Comparison of ENCODE assay signal across 8 mouse cellular contexts in genomic region chr5:112576993-112577670, GRCm38 (mm10). TPM values are rescaled to one million over a fixed set of nuclear protein-coding genes. Genes with fewer than 3 reads are reported as not detected.
DNase-seq lines count a peak whose midpoint lies in the region; ATAC-seq and TF ChIP-seq lines count a peak whose summit lies in the region.

Sez6l (minus strand) TSS chr5:112577185.

- no peaks in the 10 kb centered on the region for H3K36me3 ChIP-seq in forebrain, postnatal 0 days (ENCODE audit: insufficient read depth)
- no peaks in the 10 kb centered on the region for H3K36me3 ChIP-seq in intestine, embryonic 16.5 days (ENCODE audit: control insufficient read depth, insufficient read depth, low read length)
- no peaks in the 10 kb centered on the region for H3K36me3 ChIP-seq in limb, embryonic 15.5 days

- WGBS in forebrain, postnatal 0 days, result 2% methylated on average over 45 of the region's 50 CpGs
- under 1% methylated on average over 50 of the region's 50 CpGs for WGBS in intestine, embryonic 16.5 days
- under 1% methylated on average over 34 of the region's 50 CpGs for WGBS in limb, embryonic 15.5 days
- WGBS in olfactory bulb, adult 2 months, result 2% methylated on average over 49 of the region's 50 CpGs

- H3K27me3 ChIP-seq in forebrain, postnatal 0 days (ENCODE audit: insufficient read depth, low read length), result no peaks in the 10 kb centered on the region
- H3K27me3 ChIP-seq in intestine, embryonic 16.5 days (replicated peaks; ENCODE audit: control insufficient read depth, insufficient read depth, low read length), result peaks cover 39% of the 10 kb centered on the region
- peaks cover 96% of the 10 kb centered on the region for H3K27me3 ChIP-seq in limb, embryonic 15.5 days

- H3K9me3 ChIP-seq in forebrain, postnatal 0 days (ENCODE audit: low read length), result no peaks in the 10 kb centered on the region
- H3K9me3 ChIP-seq in intestine, embryonic 16.5 days (ENCODE audit: control insufficient read depth, low read length), result no peaks in the 10 kb centered on the region
- H3K9me3 ChIP-seq in limb, embryonic 15.5 days, result no peaks in the 10 kb centered on the region

- peak within 1 kb of the TSS; percentile 77 for H3K4me2 ChIP-seq in forebrain, postnatal 0 days (ENCODE audit: low read depth)
- peak within 1 kb of the TSS; percentile 56 for H3K4me2 ChIP-seq in intestine, embryonic 16.5 days (ENCODE audit: low read depth, low read length)
- peak within 1 kb of the TSS; percentile 63 for H3K4me2 ChIP-seq in limb, embryonic 15.5 days

- peak within 1 kb of the TSS; percentile 55 for H3K4me3 ChIP-seq in gastrocnemius, adult 2 months
- peak within 1 kb of the TSS; percentile 73 for H3K4me3 ChIP-seq in forebrain, postnatal 0 days (ENCODE audit: low read depth, low read length)
- H3K4me3 ChIP-seq in intestine, embryonic 16.5 days (ENCODE audit: low read length), result peak within 1 kb of the TSS; percentile 42
- peak within 1 kb of the TSS; percentile 38 for H3K4me3 ChIP-seq in limb, embryonic 15.5 days
- H3K4me3 ChIP-seq in olfactory bulb, adult 2 months (ENCODE audit: insufficient read depth, low read depth, low read length), result peak within 1 kb of the TSS; percentile 63

- peaks cover 19% of the 10 kb centered on the region; the same call in 1 of the 2 replicates for H3K4me1 ChIP-seq in forebrain, postnatal 0 days (ENCODE audit: insufficient read depth)
- peaks cover 14% of the 10 kb centered on the region for H3K4me1 ChIP-seq in intestine, embryonic 16.5 days (ENCODE audit: control insufficient read depth, insufficient read depth, low read length)
- H3K4me1 ChIP-seq in limb, embryonic 15.5 days, result peaks cover 23% of the 10 kb centered on the region
- peaks cover 20% of the 10 kb centered on the region for H3K4me1 ChIP-seq in olfactory bulb, adult 2 months (ENCODE audit: control insufficient read depth, insufficient read depth, low read length)

- intact Hi-C loops in gastrocnemius, adult 2 months (cut with DNase I), result no loop called here

- peak; percentile 64; the same call in 1 of the 2 replicates for TF ChIP-seq POLR2A in olfactory bulb, adult 2 months (IDR thresholded peaks at IDR 0.05; ENCODE audit: insufficient read depth, low read depth, low read length)

- peak within 1 kb of the TSS; percentile 91 for H3K9ac ChIP-seq in forebrain, postnatal 0 days
- H3K9ac ChIP-seq in intestine, embryonic 16.5 days (ENCODE audit: low read depth, low read length), result peak within 1 kb of the TSS; percentile 33; the same call in 1 of the 2 replicates
- H3K9ac ChIP-seq in limb, embryonic 15.5 days, result no peak within 1 kb of the TSS

- DNase-seq in gastrocnemius, adult 2 months, result peak; percentile 35
- no peak for DNase-seq in gastrocnemius, adult 8-10 months (ENCODE audit: low spot score in 2 of 2)
- DNase-seq in cerebellum, adult 18-20 months, result peak; percentile 93 to 94
- peak; percentile 85 for DNase-seq in forebrain, postnatal 0 days
- DNase-seq in testis, postnatal 10 days (ENCODE audit: low spot score), result no peak

- peak; percentile 74 for ATAC-seq in forebrain, postnatal 0 days
- peak; percentile 47; the same call in 1 of the 2 replicates for ATAC-seq in intestine, embryonic 16.5 days
- 0 out of 2 replicates have a peak, but pooled peaks have one; percentile 32 for ATAC-seq in limb, embryonic 15.5 days (ENCODE audit: insufficient number of reproducible peaks, low FRiP score, low TSS enrichment, low read depth)

- H3K27ac ChIP-seq in gastrocnemius, adult 2 months, result no peak within 1 kb of the TSS
- H3K27ac ChIP-seq in forebrain, postnatal 0 days (ENCODE audit: low read depth, low read length), result peak within 1 kb of the TSS; percentile 88
- H3K27ac ChIP-seq in intestine, embryonic 16.5 days (ENCODE audit: low read length), result no peak within 1 kb of the TSS
- H3K27ac ChIP-seq in limb, embryonic 15.5 days, result no peak within 1 kb of the TSS
- peak within 1 kb of the TSS; percentile 79 for H3K27ac ChIP-seq in olfactory bulb, adult 2 months (ENCODE audit: insufficient read depth, low read depth, low read length)

- TF ChIP-seq CTCF in gastrocnemius, adult 2 months (IDR thresholded peaks at IDR 0.05), result no peak; the same call in 1 of the 2 replicates
- TF ChIP-seq CTCF in forebrain, postnatal 0 days (IDR thresholded peaks at IDR 0.05; ENCODE audit: low read depth), result peak; percentile 58
- TF ChIP-seq CTCF in olfactory bulb, adult 2 months (IDR thresholded peaks at IDR 0.05; ENCODE audit: insufficient read depth, low read depth, low read length), result peak; percentile 6; the same call in 1 of the 2 replicates

RNA-seq across cellular contexts. Expression of gene Sez6l, which starts in this region (rescaled TPM):
- total RNA-seq in gastrocnemius, adult 2 months (2021), result not detected
- under 1 TPM in 3 of 4 experiments, not detected in 1; 0.04 to 0.19 (median 0.05) TPM for total RNA-seq in gastrocnemius, adult 8-10 months (2022)
- total RNA-seq in forebrain, postnatal 0 days (2014; rRNA removed), result 46.3 and 73.8 TPM in 2 replicates
- 28.3 and 48.4 TPM in 2 replicates for polyA plus RNA-seq in forebrain, postnatal 0 days (2015; fragmentation: Nextera tagmentation; extraction: Ambion mirVana)
- 1.5 and 1.7 TPM in 2 replicates for polyA plus RNA-seq in intestine, embryonic 16.5 days (2015; fragmentation: Nextera tagmentation; extraction: Ambion mirVana)
- 0.97 and 1.4 TPM in 2 replicates for polyA plus RNA-seq in limb, embryonic 15.5 days (2015; fragmentation: Nextera tagmentation; extraction: Ambion mirVana)
- polyA plus RNA-seq in olfactory bulb, adult 2 months (2012; ENCODE audit: insufficient read depth, insufficient read length, low replicate concordance, missing spikeins), result 99.7 TPM in 1 of 2 replicates, not detected in the other

Comparison
In these comparisons a context has a peak if more than half of its experiments do, and no peak if none do; other contexts are left out.
1. RNA of gene Sez6l (total RNA-seq): 46.3 to 73.8 TPM in forebrain, postnatal 0 days; 0.04 to 0.19 TPM in gastrocnemius, adult 8-10 months and not detected in gastrocnemius, adult 2 months; every median in the first group is over 10 times any median in the second.
2. Peak in DNase-seq and H3K4me3 ChIP-seq in gastrocnemius, adult 2 months; RNA of the gene not detected or under 1 TPM.
3. DNase-seq: peak in cerebellum, adult 18-20 months (2 of 2) and forebrain, postnatal 0 days (single experiment); none in gastrocnemius, adult 8-10 months (0 of 2) and testis, postnatal 10 days (single experiment).
4. H3K27ac ChIP-seq: peak in forebrain, postnatal 0 days (single experiment) and olfactory bulb, adult 2 months (single experiment); none in gastrocnemius, adult 2 months (single experiment), intestine, embryonic 16.5 days (single experiment) and limb, embryonic 15.5 days (single experiment).
5. Peak in every context shown above with its lines, with median percentiles within 50 percentile points of each other: H3K4me3 ChIP-seq, ATAC-seq and H3K4me2 ChIP-seq.